In genomic region chr8:84989311-84989731, GRCm38 (mm10) we compare ENCODE assay signal across 7 mouse cellular contexts. TPM values are rescaled to one million over a fixed set of nuclear protein-coding genes. Genes with fewer than 3 reads are reported as not detected.
DNase-seq lines count a peak whose midpoint lies in the region; ATAC-seq and TF ChIP-seq lines count a peak whose summit lies in the region.

No protein-coding gene starts in this region.

- H3K79me2 ChIP-seq in CH12.LX (replicated peaks; ENCODE audit: control insufficient read depth, extremely low read depth, insufficient read depth, poor library complexity, severe bottlenecking) = no peaks in the 10 kb centered on the region

- TF ChIP-seq POLR2A in CH12.LX (IDR thresholded peaks at IDR 0.05; ENCODE audit: low read depth, low read length) = no peak
- no peak for TF ChIP-seq POLR2A in limb, embryonic 14.5 days (IDR thresholded peaks at IDR 0.05; ENCODE audit: borderline replicate concordance, extremely low read depth, insufficient read depth, insufficient read length)

- DNase-seq in CH12.LX (ENCODE audit: extremely low read depth) (no peak), NIH3T3 (ENCODE audit: low read depth) (peak; percentile 67)
- DNase-seq in forebrain, embryonic 10.5 days (ENCODE audit: extremely low spot score, low spot score) = no peak
- DNase-seq in heart, postnatal 4 days = peak; percentile 57
- DNase-seq in limb, embryonic 14.5 days (ENCODE audit: low spot score) = no peak

- H3K4me1 ChIP-seq in CH12.LX (ENCODE audit: control insufficient read depth in 1 of 2, insufficient read depth in 2 of 2) = peaks cover 25 to 43% of the 10 kb centered on the region in 2 experiments
- peaks cover 46% of the 10 kb centered on the region for H3K4me1 ChIP-seq in forebrain, embryonic 10.5 days
- H3K4me1 ChIP-seq in limb, embryonic 14.5 days (ENCODE audit: control insufficient read depth, insufficient read depth, low read length) = peaks cover 21% of the 10 kb centered on the region
- peaks cover 42% of the 10 kb centered on the region for H3K4me1 ChIP-seq in midbrain, embryonic 15.5 days

- no peak for TF ChIP-seq CTCF in CH12.LX (conservative IDR thresholded peaks at IDR 0.05 in 1 of 2, IDR thresholded peaks at IDR 0.05 in 1 of 2; ENCODE audit: low read depth in 2 of 2, low read length in 2 of 2)

- H3K9ac ChIP-seq in CH12.LX (ENCODE audit: insufficient read depth, low read depth) = peak overlapping the region; percentile 93; the same call in 1 of the 2 replicates
- no peak overlapping the region for H3K9ac ChIP-seq in limb, embryonic 14.5 days (ENCODE audit: low read depth, low read length, severe bottlenecking)
- 0 out of 2 replicates have a peak overlapping the region, but pooled peaks have one; percentile 54 for H3K9ac ChIP-seq in midbrain, embryonic 15.5 days

- H3K4me3 ChIP-seq in CH12.LX (replicated peaks in 1 of 3; ENCODE audit: low read depth in 2 of 3, low read length in 2 of 3, poor library complexity in 1 of 3) = peak overlapping the region in 1 of 3 experiments; percentile 1
- peak overlapping the region; percentile 73 for H3K4me3 ChIP-seq in forebrain, embryonic 10.5 days
- H3K4me3 ChIP-seq in limb, embryonic 14.5 days (replicated peaks; ENCODE audit: low read length) = 0 out of 2 replicates have a peak overlapping the region, but pooled peaks have one; percentile 67
- H3K4me3 ChIP-seq in midbrain, embryonic 15.5 days = peak overlapping the region; percentile 54

- peaks cover 0 to 17% of the 10 kb centered on the region in 2 experiments for H3K36me3 ChIP-seq in CH12.LX (replicated peaks in 1 of 2; ENCODE audit: control insufficient read depth in 1 of 2, insufficient read depth in 1 of 2, low read length in 1 of 2)
- H3K36me3 ChIP-seq in forebrain, embryonic 10.5 days (replicated peaks) = no peaks in the 10 kb centered on the region
- H3K36me3 ChIP-seq in limb, embryonic 14.5 days (ENCODE audit: control insufficient read depth, insufficient read depth, low read length) = no peaks in the 10 kb centered on the region
- H3K36me3 ChIP-seq in midbrain, embryonic 15.5 days (replicated peaks) = no peaks in the 10 kb centered on the region

- peak overlapping the region; percentile 29 for H3K27ac ChIP-seq in CH12.LX (ENCODE audit: insufficient read depth, low read depth)
- H3K27ac ChIP-seq in forebrain, embryonic 10.5 days = no peak overlapping the region
- no peak overlapping the region for H3K27ac ChIP-seq in limb, embryonic 14.5 days (replicated peaks; ENCODE audit: low read depth, low read length)
- no peak overlapping the region for H3K27ac ChIP-seq in midbrain, embryonic 15.5 days

- no peak for TF ChIP-seq EP300 in CH12.LX (IDR thresholded peaks at IDR 0.05; ENCODE audit: low read length)

- H3K27me3 ChIP-seq in CH12.LX (replicated peaks) = no peaks in the 10 kb centered on the region
- H3K27me3 ChIP-seq in forebrain, embryonic 10.5 days (ENCODE audit: poor library complexity, severe bottlenecking) = peaks cover 60% of the 10 kb centered on the region
- H3K27me3 ChIP-seq in limb, embryonic 14.5 days (ENCODE audit: control insufficient read depth, insufficient read depth, low read length) = no peaks in the 10 kb centered on the region
- peaks cover 21% of the 10 kb centered on the region; the same call in 1 of the 2 replicates for H3K27me3 ChIP-seq in midbrain, embryonic 15.5 days (replicated peaks)

- peak overlapping the region; percentile 81; the same call in 1 of the 2 replicates for H3K4me2 ChIP-seq in CH12.LX (ENCODE audit: insufficient read depth, low read depth, poor library complexity, severe bottlenecking)
- H3K4me2 ChIP-seq in limb, embryonic 14.5 days (replicated peaks; ENCODE audit: low read depth, low read length, severe bottlenecking) = peak overlapping the region; percentile 75
- H3K4me2 ChIP-seq in midbrain, embryonic 15.5 days = peak overlapping the region; percentile 70

- no peak for ATAC-seq in limb, embryonic 14.5 days (ENCODE audit: low FRiP score, low read depth)
- no peak for ATAC-seq in midbrain, embryonic 15.5 days (replicated peaks)
- ATAC-seq in inflammation-experienced regulatory T-cells, adult 6 months = no peak

- no peaks in the 10 kb centered on the region for H3K9me3 ChIP-seq in CH12.LX (replicated peaks; ENCODE audit: low read length)
- no peaks in the 10 kb centered on the region for H3K9me3 ChIP-seq in forebrain, embryonic 10.5 days
- no peaks in the 10 kb centered on the region for H3K9me3 ChIP-seq in limb, embryonic 14.5 days (ENCODE audit: control insufficient read depth, low read length)
- no peaks in the 10 kb centered on the region for H3K9me3 ChIP-seq in midbrain, embryonic 15.5 days

- dilution Hi-C loops in CH12.LX (cut with MboI; ENCODE audit: extremely low pct_ligation_motif_present, extremely low pct_unique_long_range_greater_than_20kb, low sequenced_read_pairs) = no loop called here

- no peak for TF ChIP-seq RAD21 in CH12.LX (IDR thresholded peaks at IDR 0.05; ENCODE audit: low read depth, low read length)

- 11% methylated on average over 15 of the region's 15 CpGs for WGBS in forebrain, embryonic 10.5 days
- 6% methylated on average over 15 of the region's 15 CpGs for WGBS in limb, embryonic 14.5 days
- WGBS in midbrain, embryonic 15.5 days = 12% methylated on average over 15 of the region's 15 CpGs

- in situ Hi-C loops in CH12.LX (cut with MboI; ENCODE audit: low pct_ligation_motif_present, low pct_unique_long_range_greater_than_20kb, low sequenced_read_pairs) = no loop called here

TF ChIP-seq in CH12.LX, 34 proteins besides CTCF, POLR2A, EP300 and RAD21 (continues in another document):
- TF ChIP-seq MAZ (IDR thresholded peaks at IDR 0.05; ENCODE audit: low read depth, low read length) = 0 out of 2 replicates have a peak, but pooled peaks have one; percentile 10
- TF ChIP-seq NRF1 (IDR thresholded peaks at IDR 0.05; ENCODE audit: low read depth, low read length) = no peak
- TF ChIP-seq MXI1 (IDR thresholded peaks at IDR 0.05; ENCODE audit: low read depth, low read length) = 0 out of 2 replicates have a peak, but pooled peaks have one; percentile 6

RNA-seq across cellular contexts. Expression of gene Hook2, which starts 1.1 kb away (rescaled TPM):
- total RNA-seq in CH12.LX (2012; rRNA removed) = 17.6 and 24.7 TPM in 2 replicates
- total RNA-seq in CH12.LX (2014; rRNA removed) = 7.1 TPM in 2 replicates
- 9.8 and 11.7 TPM in 2 replicates for polyA plus RNA-seq in CH12.LX (2012; ENCODE audit: insufficient read length, low read depth)
- polyA plus RNA-seq in forebrain, embryonic 10.5 days (2016; fragmentation: Nextera tagmentation; extraction: Ambion mirVana) = 18.3 and 19.0 TPM in 2 replicates
- 1 to 10 TPM; 2.2 to 2.6 TPM for total RNA-seq in heart, postnatal 4 days (2021)
- polyA plus RNA-seq in limb, embryonic 14.5 days (2012; rRNA removed) = 15.1 and 17.7 TPM in 2 replicates
- 17.4 and 18.1 TPM in 2 replicates for polyA plus RNA-seq in limb, embryonic 14.5 days (2014; fragmentation: Nextera tagmentation; extraction: Ambion mirVana)
- polyA plus RNA-seq in midbrain, embryonic 15.5 days (2015; fragmentation: Nextera tagmentation; extraction: Ambion mirVana) = 38.9 and 41.1 TPM in 2 replicates
- polyA plus RNA-seq in inflammation-experienced regulatory T-cells, adult 6 months (2017; shearing (Covaris generic)) = 1 to 10 TPM; 2.2 to 4.9 (median 4.6) TPM

RNA-seq across cellular contexts. Expression of gene Junb, which starts 10.8 kb away (rescaled TPM):
- 226 and 342 TPM in 2 replicates for total RNA-seq in CH12.LX (2012; rRNA removed)
- total RNA-seq in CH12.LX (2014; rRNA removed) = 175 and 217 TPM in 2 replicates
- 63.4 and 66.4 TPM in 2 replicates for polyA plus RNA-seq in CH12.LX (2012; ENCODE audit: insufficient read length, low read depth)
- 3.8 and 4.0 TPM in 2 replicates for polyA plus RNA-seq in forebrain, embryonic 10.5 days (2016; fragmentation: Nextera tagmentation; extraction: Ambion mirVana)
- 10 to 100 TPM; 12.3 to 12.4 TPM for total RNA-seq in heart, postnatal 4 days (2021)
- polyA plus RNA-seq in limb, embryonic 14.5 days (2012; rRNA removed) = 11.3 and 16.4 TPM in 2 replicates
- 16.9 and 18.0 TPM in 2 replicates for polyA plus RNA-seq in limb, embryonic 14.5 days (2014; fragmentation: Nextera tagmentation; extraction: Ambion mirVana)
- polyA plus RNA-seq in midbrain, embryonic 15.5 days (2015; fragmentation: Nextera tagmentation; extraction: Ambion mirVana) = 5.5 and 6.8 TPM in 2 replicates
- 10 to 100 TPM; 28.1 to 33.6 (median 33.1) TPM for polyA plus RNA-seq in inflammation-experienced regulatory T-cells, adult 6 months (2017; shearing (Covaris generic))

RNA-seq across cellular contexts. Expression of gene Rnaseh2a, which starts 19.8 kb away (rescaled TPM):
- 104 and 115 TPM in 2 replicates for total RNA-seq in CH12.LX (2012; rRNA removed)
- total RNA-seq in CH12.LX (2014; rRNA removed) = 71.6 and 76.2 TPM in 2 replicates
- polyA plus RNA-seq in CH12.LX (2012; ENCODE audit: insufficient read length, low read depth) = 83.1 and 88.1 TPM in 2 replicates
- polyA plus RNA-seq in forebrain, embryonic 10.5 days (2016; fragmentation: Nextera tagmentation; extraction: Ambion mirVana) = 163 and 173 TPM in 2 replicates
- 10 to 100 TPM; 61.8 to 69.1 TPM for total RNA-seq in heart, postnatal 4 days (2021)
- polyA plus RNA-seq in limb, embryonic 14.5 days (2012; rRNA removed) = 58.6 and 60.8 TPM in 2 replicates
- polyA plus RNA-seq in limb, embryonic 14.5 days (2014; fragmentation: Nextera tagmentation; extraction: Ambion mirVana) = 87.6 and 90.8 TPM in 2 replicates
- 54.2 and 54.7 TPM in 2 replicates for polyA plus RNA-seq in midbrain, embryonic 15.5 days (2015; fragmentation: Nextera tagmentation; extraction: Ambion mirVana)
- polyA plus RNA-seq in inflammation-experienced regulatory T-cells, adult 6 months (2017; shearing (Covaris generic)) = 10 to 100 TPM; 57.0 to 88.9 (median 72.8) TPM

RNA-seq across cellular contexts. Expression of gene Prdx2, which starts 19.9 kb away (rescaled TPM):
- total RNA-seq in CH12.LX (2012; rRNA removed) (218 and 231 TPM in 2 replicates), CH12.LX (2014; rRNA removed) (231 and 232 TPM in 2 replicates)
- 158 and 159 TPM in 2 replicates for polyA plus RNA-seq in CH12.LX (2012; ENCODE audit: insufficient read length, low read depth)
- 1,199 and 1,255 TPM in 2 replicates for polyA plus RNA-seq in forebrain, embryonic 10.5 days (2016; fragmentation: Nextera tagmentation; extraction: Ambion mirVana)
- total RNA-seq in heart, postnatal 4 days (2021) = 100 to 1,000 TPM; 678 to 716 TPM
- polyA plus RNA-seq in limb, embryonic 14.5 days (2012; rRNA removed) = 387 and 405 TPM in 2 replicates
- 839 and 877 TPM in 2 replicates for polyA plus RNA-seq in limb, embryonic 14.5 days (2014; fragmentation: Nextera tagmentation; extraction: Ambion mirVana)
- 1,276 and 1,344 TPM in 2 replicates for polyA plus RNA-seq in midbrain, embryonic 15.5 days (2015; fragmentation: Nextera tagmentation; extraction: Ambion mirVana)
- 100 to 1,000 TPM; 232 to 340 (median 290) TPM for polyA plus RNA-seq in inflammation-experienced regulatory T-cells, adult 6 months (2017; shearing (Covaris generic))

RNA-seq across cellular contexts. Expression of gene Gm49661, which starts 20.1 kb away (rescaled TPM):
- total RNA-seq in CH12.LX (2012; rRNA removed) = 1.8 and 3.1 TPM in 2 replicates
- total RNA-seq in CH12.LX (2014; rRNA removed) = not detected in 2 replicates
- not detected in 2 replicates for polyA plus RNA-seq in CH12.LX (2012; ENCODE audit: insufficient read length, low read depth)
- polyA plus RNA-seq in forebrain, embryonic 10.5 days (2016; fragmentation: Nextera tagmentation; extraction: Ambion mirVana) = not detected in 2 replicates
- 1 to 10 TPM in 1 of 2 experiments, not detected in 1; 1.5 TPM for total RNA-seq in heart, postnatal 4 days (2021)
- 2.0 TPM in 1 of 2 replicates, not detected in the other for polyA plus RNA-seq in limb, embryonic 14.5 days (2012; rRNA removed)
- polyA plus RNA-seq in limb, embryonic 14.5 days (2014; fragmentation: Nextera tagmentation; extraction: Ambion mirVana) = not detected in 2 replicates
- polyA plus RNA-seq in midbrain, embryonic 15.5 days (2015; fragmentation: Nextera tagmentation; extraction: Ambion mirVana) = not detected in 2 replicates
- not detected for polyA plus RNA-seq in inflammation-experienced regulatory T-cells, adult 6 months (2017; shearing (Covaris generic))

Comparison
In these comparisons a context has a peak if more than half of its experiments do, and no peak if none do; other contexts are left out.
1. DNase-seq: peak in NIH3T3 (single experiment) and heart, postnatal 4 days (single experiment); none in CH12.LX (single experiment), forebrain, embryonic 10.5 days (single experiment) and limb, embryonic 14.5 days (single experiment).
2. Peak in every context shown above with its lines, with median percentiles within 50 percentile points of each other: H3K4me2 ChIP-seq.